Mouse (Mus musculus) testis, adult 2 months (tissue): Measurements from ENCODE around the gene Card9.

Experiments used
- CTCF ChIP-seq: fragments of 200-500 bp; IDR thresholded peaks from 2 replicates; pipeline ENCODE4 v1.5.1; 2012; ENCODE audit warnings: low read depth, mild to moderate bottlenecking, inconsistent platforms, low read length, moderate library complexity; ENCODE audit not compliant: control insufficient read depth, insufficient read depth, insufficient replicate concordance
- POLR2A ChIP-seq: fragments of 200-500 bp; IDR thresholded peaks from 2 replicates; pipeline ENCODE4 v1.6.1; 2012; ENCODE audit warnings: low read depth, mild to moderate bottlenecking, inconsistent platforms, low read length, moderate library complexity; ENCODE audit not compliant: control insufficient read depth

GRCm38 (mm10) chr2:26324917-26325316, 35.8 kb downstream of the Card9 start:
- TF ChIP-seq POLR2A (no peak), CTCF (no peak; the same call in 1 of the 2 replicates)
